Mouse (Mus musculus): ENCODE data around the gene Ppp1r9a. TPM values are rescaled to one million over a fixed set of nuclear protein-coding genes. Genes with fewer than 3 reads are reported as not detected.

The Ppp1r9a gene
- total and polyA plus RNA-seq, 3 experiments: 1.0 TPM; not detected in 2

GRCm38 (mm10) chr6:4985668-4986067, 83.0 kb downstream of the Ppp1r9a start:
- H3K4me3 ChIP-seq (replicated peaks in 1 of 3; ENCODE audit: low read depth in 2 of 3, low read length in 2 of 3, poor library complexity in 1 of 3): no peak overlapping the region
- dilution Hi-C loops (cut with MboI; ENCODE audit: extremely low pct_ligation_motif_present, extremely low pct_unique_long_range_greater_than_20kb, low sequenced_read_pairs): no loop called here
- H3K27ac ChIP-seq (ENCODE audit: insufficient read depth, low read depth): no peak overlapping the region
- no peaks in the 10 kb centered on the region for H3K9me3 ChIP-seq (replicated peaks; ENCODE audit: low read length)
- TF ChIP-seq SIN3A (IDR thresholded peaks at IDR 0.05; ENCODE audit: low read length) (no peak), ETS1 (conservative IDR thresholded peaks at IDR 0.05; ENCODE audit: low read depth, low read length) (no peak), UBTF (IDR thresholded peaks at IDR 0.05; ENCODE audit: low read depth, low read length) (no peak), POLR2A (IDR thresholded peaks at IDR 0.05; ENCODE audit: low read depth, low read length) (no peak), RAD21 (IDR thresholded peaks at IDR 0.05; ENCODE audit: low read depth, low read length) (no peak), KAT2A (IDR thresholded peaks at IDR 0.05; ENCODE audit: insufficient replicate concordance, low read length) (no peak), MXI1 (IDR thresholded peaks at IDR 0.05; ENCODE audit: low read depth, low read length) (no peak)
- H3K27me3 ChIP-seq (replicated peaks): no peaks in the 10 kb centered on the region
- no peaks in the 10 kb centered on the region for H3K36me3 ChIP-seq (replicated peaks in 1 of 2; ENCODE audit: control insufficient read depth in 1 of 2, insufficient read depth in 1 of 2, low read length in 1 of 2)
- H3K4me1 ChIP-seq (ENCODE audit: control insufficient read depth in 1 of 2, insufficient read depth in 2 of 2): no peaks in the 10 kb centered on the region; a peak in 1 of 4 replicates
- H3K9ac ChIP-seq (ENCODE audit: insufficient read depth, low read depth): no peak overlapping the region
- no peak overlapping the region for H3K4me2 ChIP-seq (ENCODE audit: insufficient read depth, low read depth, poor library complexity, severe bottlenecking)
- no peaks in the 10 kb centered on the region for H3K79me2 ChIP-seq (replicated peaks; ENCODE audit: control insufficient read depth, extremely low read depth, insufficient read depth, poor library complexity, severe bottlenecking)
- in situ Hi-C loops (cut with MboI; ENCODE audit: low pct_ligation_motif_present, low pct_unique_long_range_greater_than_20kb, low sequenced_read_pairs): loop anchor here (25.0 kb wide), 1 partner anchor 402 kb away; the partner anchor contains the start of gene Asb4
- DNase-seq (ENCODE audit: extremely low read depth): no peak

GRCm38 (mm10) chr6:4987084-4987483, 84.4 kb downstream of the Ppp1r9a start:
- no peaks in the 10 kb centered on the region for H3K36me3 ChIP-seq (replicated peaks in 1 of 2; ENCODE audit: control insufficient read depth in 1 of 2, insufficient read depth in 1 of 2, low read length in 1 of 2)
- TF ChIP-seq CHD1 (IDR thresholded peaks at IDR 0.05; ENCODE audit: low read depth, low read length) (no peak), HCFC1 (IDR thresholded peaks at IDR 0.05; ENCODE audit: low read depth, low read length) (no peak), JUN (IDR thresholded peaks at IDR 0.05; ENCODE audit: insufficient read depth, low read depth, low read length) (no peak), POLR2A (IDR thresholded peaks at IDR 0.05; ENCODE audit: low read depth, low read length) (no peak), SMC3 (IDR thresholded peaks at IDR 0.05; ENCODE audit: low read depth, low read length) (no peak), NELFE (IDR thresholded peaks at IDR 0.05; ENCODE audit: low read depth, low read length) (no peak), MXI1 (IDR thresholded peaks at IDR 0.05; ENCODE audit: low read depth, low read length) (no peak), JUND (conservative IDR thresholded peaks at IDR 0.05; ENCODE audit: low read depth, low read length) (no peak), PAX5 (IDR thresholded peaks at IDR 0.05; ENCODE audit: low read length) (no peak), UBTF (IDR thresholded peaks at IDR 0.05; ENCODE audit: low read depth, low read length) (no peak), USF1 (IDR thresholded peaks at IDR 0.05; ENCODE audit: low read depth, low read length) (no peak), MYC (IDR thresholded peaks at IDR 0.05; ENCODE audit: low read depth, low read length) (no peak), POLR2AphosphoS2 (IDR thresholded peaks at IDR 0.05; ENCODE audit: low read depth, low read length) (no peak), GABPA (IDR thresholded peaks at IDR 0.05; ENCODE audit: insufficient replicate concordance, low read depth, low read length) (no peak), RAD21 (IDR thresholded peaks at IDR 0.05; ENCODE audit: low read depth, low read length) (no peak), ZKSCAN1 (IDR thresholded peaks at IDR 0.05; ENCODE audit: borderline replicate concordance, low read depth, low read length) (no peak), ZC3H11A (IDR thresholded peaks at IDR 0.05; ENCODE audit: low read depth, low read length) (no peak), USF2 (conservative IDR thresholded peaks at IDR 0.05; ENCODE audit: low read depth, low read length) (no peak)
- dilution Hi-C loops (cut with MboI; ENCODE audit: extremely low pct_ligation_motif_present, extremely low pct_unique_long_range_greater_than_20kb, low sequenced_read_pairs): no loop called here
- H3K4me1 ChIP-seq (ENCODE audit: control insufficient read depth in 1 of 2, insufficient read depth in 2 of 2): no peaks in the 10 kb centered on the region; a peak in 1 of 4 replicates
- no peaks in the 10 kb centered on the region for H3K27me3 ChIP-seq (replicated peaks)
- no peak for DNase-seq (ENCODE audit: extremely low read depth)
- in situ Hi-C loops (cut with MboI; ENCODE audit: low pct_ligation_motif_present, low pct_unique_long_range_greater_than_20kb, low sequenced_read_pairs): loop anchor here (25.0 kb wide), 1 partner anchor 400 kb away; the partner anchor contains the start of gene Asb4
- no peak overlapping the region for H3K4me3 ChIP-seq (replicated peaks in 1 of 3; ENCODE audit: low read depth in 2 of 3, low read length in 2 of 3, poor library complexity in 1 of 3)
- no peak overlapping the region for H3K27ac ChIP-seq (ENCODE audit: insufficient read depth, low read depth)
- H3K79me2 ChIP-seq (replicated peaks; ENCODE audit: control insufficient read depth, extremely low read depth, insufficient read depth, poor library complexity, severe bottlenecking): no peaks in the 10 kb centered on the region
- no peak overlapping the region for H3K4me2 ChIP-seq (ENCODE audit: insufficient read depth, low read depth, poor library complexity, severe bottlenecking)
- H3K9ac ChIP-seq (ENCODE audit: insufficient read depth, low read depth): no peak overlapping the region
- no peaks in the 10 kb centered on the region for H3K9me3 ChIP-seq (replicated peaks; ENCODE audit: low read length)

Data from CH12.LX (cell line).